ENCODE assay signal across 8 mouse cellular contexts in the genomic region with DNA sequence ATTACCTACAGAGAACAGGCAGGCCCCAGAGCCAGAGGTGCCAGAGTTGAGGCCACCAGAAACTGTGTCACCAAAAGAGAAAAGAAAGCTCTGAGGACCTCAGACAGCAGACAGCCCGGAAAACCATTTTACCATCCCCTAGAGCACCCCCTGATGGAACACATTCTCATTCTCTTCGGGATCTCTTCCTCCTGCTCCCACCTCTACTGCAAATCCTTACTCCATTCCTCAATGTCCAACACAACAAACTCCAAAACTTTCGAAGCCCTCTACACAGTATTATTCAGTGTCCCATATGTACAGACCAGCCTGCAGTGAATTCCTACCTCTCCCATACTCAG. TPM values are rescaled to one million over a fixed set of nuclear protein-coding genes. Genes with fewer than 3 reads are reported as not detected.
DNase-seq lines count a peak whose midpoint lies in the region; ATAC-seq and TF ChIP-seq lines count a peak whose summit lies in the region.

No protein-coding gene starts in this region.

- WGBS in heart, adult 2 months = 8% methylated on average over 3 of the region's 3 CpGs
- 20% methylated on average over 3 of the region's 3 CpGs for WGBS in forebrain, embryonic 12.5 days
- 16% methylated on average over 3 of the region's 3 CpGs for WGBS in liver, embryonic 16.5 days (ENCODE audit: insufficient replicate concordance)

- peaks cover 18% of the 10 kb centered on the region for H3K36me3 ChIP-seq in heart, adult 2 months (ENCODE audit: control insufficient read depth, insufficient read depth, low read length)
- 0 out of 2 replicates have a peak, but pooled peaks cover 4% of the 10 kb centered on the region for H3K36me3 ChIP-seq in forebrain, embryonic 12.5 days (replicated peaks)
- H3K36me3 ChIP-seq in liver, embryonic 16.5 days (ENCODE audit: control insufficient read depth, insufficient read depth) = peaks cover 5% of the 10 kb centered on the region

- H3K4me1 ChIP-seq in heart, adult 2 months (ENCODE audit: control insufficient read depth, insufficient read depth, low read length) = peaks cover 7% of the 10 kb centered on the region
- H3K4me1 ChIP-seq in forebrain, embryonic 12.5 days = peaks cover 22% of the 10 kb centered on the region
- peaks cover 30% of the 10 kb centered on the region for H3K4me1 ChIP-seq in liver, embryonic 16.5 days (ENCODE audit: control insufficient read depth, low read depth, low read length)

- no peaks in the 10 kb centered on the region for H3K9me3 ChIP-seq in forebrain, embryonic 12.5 days
- no peaks in the 10 kb centered on the region for H3K9me3 ChIP-seq in liver, embryonic 16.5 days (replicated peaks; ENCODE audit: control insufficient read depth, low read length)

- no peaks in the 10 kb centered on the region for H3K27me3 ChIP-seq in heart, adult 2 months (ENCODE audit: control insufficient read depth, insufficient read depth, low read length)
- no peaks in the 10 kb centered on the region for H3K27me3 ChIP-seq in forebrain, embryonic 12.5 days
- no peaks in the 10 kb centered on the region for H3K27me3 ChIP-seq in liver, embryonic 16.5 days (ENCODE audit: control insufficient read depth, insufficient read depth, low read depth, low read length)

- H3K27ac ChIP-seq in heart, adult 2 months = peak overlapping the region; percentile 96
- no peak overlapping the region for H3K27ac ChIP-seq in forebrain, embryonic 12.5 days
- peak overlapping the region; percentile 89; the same call in 1 of the 2 replicates for H3K27ac ChIP-seq in liver, embryonic 16.5 days (ENCODE audit: low read length)

- ATAC-seq in CD4-positive, CD25-positive, alpha-beta regulatory T cell, adult 4 months = peak; percentile 49
- ATAC-seq in forebrain, embryonic 12.5 days (ENCODE audit: low FRiP score) = peak; percentile 15
- peak; percentile 7; the same call in 1 of the 2 replicates for ATAC-seq in liver, embryonic 16.5 days (ENCODE audit: low read depth)

- H3K4me3 ChIP-seq in heart, adult 2 months = peak overlapping the region; percentile 99
- H3K4me3 ChIP-seq in forebrain, embryonic 12.5 days (replicated peaks) = peak overlapping the region; percentile 88
- H3K4me3 ChIP-seq in liver, embryonic 16.5 days (ENCODE audit: low read depth, low read length) = peak overlapping the region; percentile 92

- peaks cover 7% of the 10 kb centered on the region for H3K79me2 ChIP-seq in heart, adult 2 months (replicated peaks; ENCODE audit: control insufficient read depth, insufficient read depth, low read length)

- H3K4me2 ChIP-seq in forebrain, embryonic 12.5 days = peak overlapping the region; percentile 96
- peak overlapping the region; percentile 93 for H3K4me2 ChIP-seq in liver, embryonic 16.5 days (ENCODE audit: low read depth, low read length)

- intact Hi-C loops in heart, adult 2 months (cut with DNase I) = loop anchor here (1.0 to 10.0 kb wide), 3 partner anchors 33 to 309 kb away; partner anchors contain the start of genes Atg4b, Hdlbp, Pask and Ppp1r7

- TF ChIP-seq EP300 in heart, adult 2 months (IDR thresholded peaks at IDR 0.05; ENCODE audit: insufficient read depth, low read depth, low read length) = no peak

- peak; percentile 14; the same call in 1 of the 2 replicates for TF ChIP-seq POLR2A in heart, adult 2 months (IDR thresholded peaks at IDR 0.05; ENCODE audit: insufficient read depth, low read depth, low read length)

- H3K9ac ChIP-seq in heart, adult 2 months (ENCODE audit: low read depth, low read length) = peak overlapping the region; percentile 97
- H3K9ac ChIP-seq in forebrain, embryonic 12.5 days = peak overlapping the region; percentile 78
- H3K9ac ChIP-seq in liver, embryonic 16.5 days (ENCODE audit: low read depth, low read length) = peak overlapping the region; percentile 88

- no peak for DNase-seq in heart, adult 2 months
- no peak for DNase-seq in heart, adult 18-20 months
- no peak for DNase-seq in embryo, embryonic 10 days (ENCODE audit: low spot score)
- DNase-seq in right cerebral cortex, postnatal 36 days (ENCODE audit: low spot score in 2 of 2) = no peak
- DNase-seq in cerebellum, adult 9-10 months = no peak

- TF ChIP-seq CTCF in heart, adult 2 months (IDR thresholded peaks at IDR 0.05) = peak; percentile 29

RNA-seq across cellular contexts. Expression of gene Hdlbp, which starts 32.8 kb away (rescaled TPM):
- total RNA-seq in heart, adult 2 months (2021) = 100 to 1,000 TPM; 507 to 604 TPM
- 131 and 247 TPM in 2 replicates for polyA plus RNA-seq in heart, adult 2 months (2012; rRNA removed)
- total RNA-seq in heart, adult 18-20 months (2021) = 100 to 1,000 TPM; 521 to 556 TPM
- polyA plus RNA-seq in CD4-positive, CD25-positive, alpha-beta regulatory T cell, adult 4 months (2017; shearing (Covaris generic)) = 10 to 100 TPM; 49.6 to 73.9 TPM
- polyA plus RNA-seq in forebrain, embryonic 12.5 days (2016; fragmentation: Nextera tagmentation; extraction: Ambion mirVana) = 97.6 and 106 TPM in 2 replicates
- 75.0 and 76.6 TPM in 2 replicates for polyA plus RNA-seq in liver, embryonic 16.5 days (2015; fragmentation: Nextera tagmentation; extraction: Ambion mirVana)
